ENCODE assay signal across 23 mouse cellular contexts in the genomic region with DNA sequence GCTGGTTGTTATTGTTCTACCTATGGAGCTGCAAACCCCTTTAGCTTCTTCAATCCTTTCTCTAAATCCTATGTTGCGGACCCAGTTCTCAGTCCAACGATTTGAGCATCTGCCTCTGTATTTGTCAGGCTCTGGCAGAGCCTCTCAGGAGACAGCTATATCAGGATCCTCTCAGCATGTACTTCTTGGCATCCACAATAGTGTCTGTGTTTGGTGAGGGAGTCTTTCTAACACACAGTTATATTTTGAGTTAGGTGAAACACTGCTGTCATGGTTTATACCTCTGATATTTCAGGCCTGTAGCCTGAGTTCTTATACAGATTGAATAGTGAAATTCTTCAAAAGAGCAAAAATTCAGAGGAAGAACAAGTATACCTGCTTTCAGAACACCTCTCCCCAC.
DNase-seq lines count a peak whose midpoint lies in the region; ATAC-seq and TF ChIP-seq lines count a peak whose summit lies in the region.
"Had no signal": no experiment of that assay in that cellular context is flagged by ENCODE, and none has a peak within 500 bp of the region (broad histone marks: within the 10 kb centered on the region; RNA-seq: fewer than 3 reads in every experiment).

No protein-coding gene starts in this region.

- no peaks in the 10 kb centered on the region for H3K9me3 ChIP-seq in kidney, embryonic 16.5 days (ENCODE audit: low read length)
- H3K9me3 ChIP-seq: embryonic facial prominence, embryonic 12.5 days; G1E; limb, embryonic 12.5 days; liver, embryonic 12.5 days; neural tube, embryonic 15.5 days had no signal

- H3K27ac ChIP-seq in left cerebral cortex, adult 2 months, result peak overlapping the region; percentile 51; the same call in 1 of the 2 replicates
- no peak overlapping the region for H3K27ac ChIP-seq in kidney, embryonic 16.5 days (ENCODE audit: low read length)
- H3K27ac ChIP-seq: embryonic facial prominence, embryonic 12.5 days; kidney, postnatal 0 days; limb, embryonic 12.5 days; liver, embryonic 12.5 days; neural tube, embryonic 15.5 days had no signal

- H3K27me3 ChIP-seq in kidney, embryonic 16.5 days (ENCODE audit: insufficient read depth, low read length), result no peaks in the 10 kb centered on the region
- H3K27me3 ChIP-seq: embryonic facial prominence, embryonic 12.5 days; limb, embryonic 12.5 days; liver, embryonic 12.5 days; neural tube, embryonic 15.5 days had no signal

- no peaks in the 10 kb centered on the region for H3K36me3 ChIP-seq in kidney, embryonic 16.5 days (ENCODE audit: insufficient read depth, low read length)
- H3K36me3 ChIP-seq: embryonic facial prominence, embryonic 12.5 days; G1E; limb, embryonic 12.5 days; liver, embryonic 12.5 days; neural tube, embryonic 15.5 days had no signal

- no peak overlapping the region for H3K4me3 ChIP-seq in left cerebral cortex, adult 2 months
- H3K4me3 ChIP-seq in kidney, embryonic 16.5 days (ENCODE audit: low read length), result no peak overlapping the region
- H3K4me3 ChIP-seq: embryonic facial prominence, embryonic 12.5 days; erythroblast, embryonic 14.5 days; limb, embryonic 12.5 days; liver, embryonic 12.5 days; neural tube, embryonic 15.5 days had no signal

- intact Hi-C loops in left cerebral cortex, adult 2 months (cut with DNase I), result no loop called here

- H3K9ac ChIP-seq in kidney, embryonic 16.5 days (replicated peaks; ENCODE audit: low read length), result no peak overlapping the region
- H3K9ac ChIP-seq: embryonic facial prominence, embryonic 12.5 days; limb, embryonic 12.5 days; liver, embryonic 12.5 days; neural tube, embryonic 15.5 days had no signal

- WGBS in kidney, embryonic 16.5 days, result 73% methylated on average over 2 of the region's 2 CpGs

- TF ChIP-seq CTCF in left cerebral cortex, adult 2 months (IDR thresholded peaks at IDR 0.05), result no peak

- H3K4me1 ChIP-seq in kidney, embryonic 16.5 days (ENCODE audit: insufficient read depth, low read length), result no peaks in the 10 kb centered on the region
- H3K4me1 ChIP-seq: embryonic facial prominence, embryonic 12.5 days; limb, embryonic 12.5 days; liver, embryonic 12.5 days; neural tube, embryonic 15.5 days had no signal

- no peak overlapping the region for H3K4me2 ChIP-seq in kidney, embryonic 16.5 days (replicated peaks; ENCODE audit: low read depth, low read length)
- H3K4me2 ChIP-seq: embryonic facial prominence, embryonic 12.5 days; limb, embryonic 12.5 days; liver, embryonic 12.5 days; neural tube, embryonic 15.5 days had no signal

- peak; percentile 5 to 33 for DNase-seq in cerebellum, postnatal 14 days
- DNase-seq in cerebellum, adult 11-12 months, result no peak
- DNase-seq in right cerebral cortex, postnatal 10 days (ENCODE audit: low spot score in 2 of 2), result peak; percentile 21 to 33
- DNase-seq in right cerebral cortex, adult 2 months (ENCODE audit: low spot score in 2 of 2), result no peak
- DNase-seq in left cerebral cortex, adult 2 months (ENCODE audit: extremely low spot score in 1 of 2, low spot score in 2 of 2), result peak in 1 of 2 experiments; percentile 12
- no peak for DNase-seq in urinary bladder, postnatal 4 days (ENCODE audit: low spot score in 2 of 2)
- no peak for DNase-seq in urinary bladder, postnatal 10 days (ENCODE audit: low spot score)
- DNase-seq: cerebellum, adult 18-20 months; gastrocnemius, postnatal 36 days; kidney, adult 11 months; lung, adult 2 months; spleen, adult 18-20 months; thymus, postnatal 36 days had no signal

- no peak for ATAC-seq in kidney, embryonic 16.5 days (ENCODE audit: low FRiP score, low TSS enrichment)
- ATAC-seq: activated CD4-positive, CD25-positive, alpha-beta regulatory T cell, adult 4 months; liver, embryonic 12.5 days; midbrain, embryonic 16.5 days had no signal

Comparison
In these comparisons a context has a peak if more than half of its experiments do, and no peak if none do; other contexts are left out.
1. DNase-seq: peak in cerebellum, postnatal 14 days (2 of 2) and right cerebral cortex, postnatal 10 days (2 of 2); none in cerebellum, adult 11-12 months (single experiment), right cerebral cortex, adult 2 months (0 of 2), urinary bladder, postnatal 4 days (0 of 2) and urinary bladder, postnatal 10 days (single experiment).